11 mouse cellular contexts compared by ENCODE assay signal in the genomic region with DNA sequence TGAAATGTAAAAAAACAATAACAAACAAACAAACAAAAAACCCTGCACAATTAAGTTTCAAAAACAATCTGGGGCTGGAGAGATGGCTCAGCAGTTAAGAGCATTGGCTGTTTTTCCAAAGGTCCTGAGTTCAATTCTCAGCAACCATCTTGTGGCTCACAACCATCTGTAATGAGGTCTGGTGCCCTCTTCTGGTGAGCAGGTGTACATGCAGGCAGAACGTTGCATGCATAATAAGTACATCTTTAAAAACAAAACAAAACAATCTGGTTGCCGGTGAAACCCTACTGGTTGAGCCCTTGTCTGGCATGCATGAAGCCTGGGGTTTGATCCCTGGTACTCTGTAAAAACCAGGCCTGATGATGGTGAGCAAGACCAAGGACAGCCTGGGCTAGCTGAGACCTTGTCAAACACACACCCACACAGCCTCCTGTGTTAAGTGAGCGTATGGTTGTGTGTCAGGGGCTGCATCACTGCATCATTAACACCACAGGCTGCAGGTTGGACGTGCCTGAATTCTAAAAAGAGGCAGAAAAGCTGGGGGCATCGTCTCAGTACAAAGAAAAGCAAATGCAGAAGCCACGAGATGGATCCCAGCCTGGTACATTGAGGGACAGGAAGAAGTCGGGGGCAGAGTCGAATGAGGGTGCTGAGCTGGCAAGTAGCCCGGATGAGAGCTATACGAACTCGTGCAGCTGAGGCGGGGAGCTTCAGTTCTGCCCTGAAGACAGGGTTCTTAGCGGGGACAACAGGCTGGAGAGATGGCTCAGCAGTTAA. TPM values are rescaled to one million over a fixed set of nuclear protein-coding genes. Genes with fewer than 3 reads are reported as not detected.
DNase-seq lines count a peak whose midpoint lies in the region; ATAC-seq and TF ChIP-seq lines count a peak whose summit lies in the region.
"Had no signal": no experiment of that assay in that cellular context is flagged by ENCODE, and none has a peak within 500 bp of the region (broad histone marks: within the 10 kb centered on the region; RNA-seq: fewer than 3 reads in every experiment).

No protein-coding gene starts in this region.

- peak; percentile 60 for TF ChIP-seq CTCF in hindbrain, postnatal 0 days (IDR thresholded peaks at IDR 0.05; ENCODE audit: low read depth)

- H3K9me3 ChIP-seq in hindbrain, postnatal 0 days (ENCODE audit: low read length), result 0 out of 2 replicates have a peak, but pooled peaks cover 2% of the 10 kb centered on the region
- peaks cover 7% of the 10 kb centered on the region; the same call in 1 of the 2 replicates for H3K9me3 ChIP-seq in hindbrain, embryonic 10.5 days
- no peaks in the 10 kb centered on the region for H3K9me3 ChIP-seq in midbrain, embryonic 15.5 days

- no peak overlapping the region for H3K4me3 ChIP-seq in hindbrain, postnatal 0 days (ENCODE audit: low read length)
- no peak overlapping the region for H3K4me3 ChIP-seq in hindbrain, embryonic 10.5 days
- no peak overlapping the region for H3K4me3 ChIP-seq in midbrain, embryonic 15.5 days

- H3K9ac ChIP-seq in hindbrain, postnatal 0 days (replicated peaks; ENCODE audit: low read length), result no peak overlapping the region
- H3K9ac ChIP-seq in midbrain, embryonic 15.5 days, result no peak overlapping the region

- 0 out of 2 replicates have a peak, but pooled peaks cover 2% of the 10 kb centered on the region for H3K4me1 ChIP-seq in hindbrain, postnatal 0 days (ENCODE audit: insufficient read depth, low read length)
- 0 out of 2 replicates have a peak, but pooled peaks cover 3% of the 10 kb centered on the region for H3K4me1 ChIP-seq in hindbrain, embryonic 10.5 days (replicated peaks)
- no peaks in the 10 kb centered on the region for H3K4me1 ChIP-seq in midbrain, embryonic 15.5 days

- H3K27ac ChIP-seq in hindbrain, postnatal 0 days, result no peak overlapping the region
- H3K27ac ChIP-seq in hindbrain, embryonic 10.5 days, result no peak overlapping the region
- H3K27ac ChIP-seq in midbrain, embryonic 15.5 days, result no peak overlapping the region

- WGBS in hindbrain, postnatal 0 days, result 70% methylated on average over 13 of the region's 13 CpGs
- 86% methylated on average over 13 of the region's 13 CpGs for WGBS in hindbrain, embryonic 10.5 days
- WGBS in midbrain, embryonic 15.5 days, result 85% methylated on average over 13 of the region's 13 CpGs

- ATAC-seq in hindbrain, postnatal 0 days, result no peak
- no peak for ATAC-seq in granulocyte monocyte progenitor cell, adult 5-6 weeks (replicated peaks; ENCODE audit: poor library complexity, severe bottlenecking)
- ATAC-seq in midbrain, embryonic 15.5 days (replicated peaks), result no peak

- H3K4me2 ChIP-seq in hindbrain, postnatal 0 days (ENCODE audit: low read depth, low read length), result no peak overlapping the region
- no peak overlapping the region for H3K4me2 ChIP-seq in midbrain, embryonic 15.5 days

- peaks cover 34% of the 10 kb centered on the region; the same call in 1 of the 2 replicates for H3K36me3 ChIP-seq in hindbrain, postnatal 0 days (ENCODE audit: insufficient read depth, low read length)
- H3K36me3 ChIP-seq in hindbrain, embryonic 10.5 days, result peaks cover 88% of the 10 kb centered on the region
- H3K36me3 ChIP-seq in midbrain, embryonic 15.5 days (replicated peaks), result peaks cover 27% of the 10 kb centered on the region

- no peak for DNase-seq in hindbrain, postnatal 0 days (ENCODE audit: low spot score)
- no peak for DNase-seq in hindbrain, embryonic 10.5 days (ENCODE audit: low spot score)
- DNase-seq in retina, postnatal 1 day, result peak; percentile 24
- no peak for DNase-seq in retina, embryonic 14.5 days (ENCODE audit: low spot score)
- peak; percentile 15 for DNase-seq in c-Kit-positive CD71-positive TER-119-negative erythroid progenitor cells, embryonic 14.5 days (ENCODE audit: low read depth)
- peak; percentile 68 for DNase-seq in telencephalon, adult 2 months (ENCODE audit: low read depth, low spot score)
- DNase-seq: cerebellum, adult 18-20 months; kidney, adult 11 months; midbrain, embryonic 14.5 days had no signal

- no peaks in the 10 kb centered on the region for H3K27me3 ChIP-seq in hindbrain, postnatal 0 days (ENCODE audit: insufficient read depth, low read length)
- H3K27me3 ChIP-seq in hindbrain, embryonic 10.5 days (ENCODE audit: insufficient read depth, poor library complexity, severe bottlenecking), result no peaks in the 10 kb centered on the region
- H3K27me3 ChIP-seq in midbrain, embryonic 15.5 days (replicated peaks), result no peaks in the 10 kb centered on the region

RNA-seq across cellular contexts. Expression of a gene that starts 32.7 kb away (rescaled TPM):
- 51.1 and 55.9 TPM in 2 replicates for total RNA-seq in hindbrain, postnatal 0 days (2014; rRNA removed)
- polyA plus RNA-seq in hindbrain, postnatal 0 days (2015; fragmentation: Nextera tagmentation; extraction: Ambion mirVana), result 32.3 and 36.5 TPM in 2 replicates
- 38.1 and 42.4 TPM in 2 replicates for polyA plus RNA-seq in hindbrain, embryonic 10.5 days (2016; fragmentation: Nextera tagmentation; extraction: Ambion mirVana)
- total RNA-seq in granulocyte monocyte progenitor cell, adult 5-6 weeks (2014; fragmentation: Nextera tagmentation), result 67.7 and 72.3 TPM in 2 replicates
- total RNA-seq in granulocyte monocyte progenitor cell, adult 5-6 weeks (2017), result 29.3 and 39.1 TPM in 2 replicates
- polyA plus RNA-seq in midbrain, embryonic 15.5 days (2015; fragmentation: Nextera tagmentation; extraction: Ambion mirVana), result 55.7 and 58.5 TPM in 2 replicates

Comparison
In these comparisons a context has a peak if more than half of its experiments do, and no peak if none do; other contexts are left out.
1. DNase-seq: peak in retina, postnatal 1 day (single experiment), c-Kit-positive CD71-positive TER-119-negative erythroid progenitor cells, embryonic 14.5 days (single experiment) and telencephalon, adult 2 months (single experiment); none in hindbrain, postnatal 0 days (single experiment), hindbrain, embryonic 10.5 days (single experiment) and retina, embryonic 14.5 days (single experiment).